Mouse (Mus musculus) lung, adult 2 months (tissue): ENCODE results near the gene Enoph1.

Experiments
- CTCF ChIP-seq: fragments of 200-500 bp; IDR thresholded peaks from 2 replicates; pipeline ENCODE4 v1.5.1; 2011; ENCODE audit warnings: mild to moderate bottlenecking, low read length, control low read depth; ENCODE audit not compliant: insufficient read depth
- POLR2A ChIP-seq: fragments of 200-500 bp; IDR thresholded peaks from 2 replicates; pipeline ENCODE4 v1.6.1; 2011; ENCODE audit warnings: low read depth, mild to moderate bottlenecking, control low read depth, low read length, borderline replicate concordance; ENCODE audit errors: extremely low read depth

DNA sequence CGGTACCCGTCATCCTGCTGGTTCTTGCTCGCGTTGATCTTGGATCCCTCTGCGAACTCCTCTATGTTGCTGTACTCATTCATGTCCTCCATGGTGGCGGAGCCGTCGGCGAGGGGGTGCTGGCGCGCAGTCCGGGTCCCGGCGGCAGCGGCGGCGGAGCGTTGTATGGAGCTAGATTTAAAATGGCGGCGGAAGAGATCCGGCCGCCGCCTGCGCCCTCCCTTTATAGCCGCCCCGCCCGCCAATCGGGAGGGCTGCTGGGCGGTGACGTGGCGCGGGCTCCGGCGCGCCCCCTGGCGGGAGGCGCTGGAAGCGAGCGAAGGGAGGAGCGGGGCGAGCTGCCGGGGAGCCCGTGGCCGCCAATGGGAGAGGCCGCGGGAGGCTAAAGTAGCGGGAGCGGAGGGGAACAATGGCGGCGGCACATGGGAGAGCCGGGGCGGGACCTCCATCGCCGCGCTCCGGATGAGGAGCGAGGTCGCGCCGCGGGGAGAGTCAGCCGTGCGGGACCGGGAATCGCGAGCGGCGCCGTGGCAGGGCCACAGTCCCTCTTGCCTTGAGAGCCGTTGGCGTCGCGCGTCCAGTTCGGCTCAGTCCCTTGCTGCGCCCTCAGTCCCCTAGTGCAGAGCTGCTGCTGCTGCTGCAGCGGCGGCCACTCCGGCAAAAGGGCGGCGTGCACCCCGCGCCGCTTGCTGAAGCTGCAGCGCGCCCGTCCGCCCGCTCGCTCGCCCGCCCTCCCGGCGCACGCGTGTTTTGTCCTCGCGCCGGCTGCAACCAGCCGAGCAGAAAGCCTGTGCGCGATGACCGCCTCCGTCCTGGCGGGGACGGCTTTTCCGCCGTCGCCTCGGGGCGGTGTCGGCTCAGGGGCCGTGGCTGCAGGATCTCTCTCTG, 827 bp upstream of the Enoph1 start:
- TF ChIP-seq POLR2A (peak; percentile 82), CTCF (peak; percentile 47; the same call in 1 of the 2 replicates)
